Mouse (Mus musculus) bone marrow, adult 2 months (tissue): Measurements from ENCODE around the gene Slc1a4.

Experiments
- CTCF ChIP-seq: fragments of 200-500 bp; IDR thresholded peaks from 2 replicates; pipeline ENCODE4 v1.5.1; 2011; ENCODE audit warnings: low read length, control low read depth; ENCODE audit not compliant: control insufficient read depth, insufficient read depth
- POLR2A ChIP-seq: fragments of 200-500 bp; IDR thresholded peaks from 2 replicates; pipeline ENCODE4 v1.6.1; 2011; ENCODE audit warnings: low read depth, mild to moderate bottlenecking, control low read depth, low read length, borderline replicate concordance; ENCODE audit not compliant: control insufficient read depth

DNA sequence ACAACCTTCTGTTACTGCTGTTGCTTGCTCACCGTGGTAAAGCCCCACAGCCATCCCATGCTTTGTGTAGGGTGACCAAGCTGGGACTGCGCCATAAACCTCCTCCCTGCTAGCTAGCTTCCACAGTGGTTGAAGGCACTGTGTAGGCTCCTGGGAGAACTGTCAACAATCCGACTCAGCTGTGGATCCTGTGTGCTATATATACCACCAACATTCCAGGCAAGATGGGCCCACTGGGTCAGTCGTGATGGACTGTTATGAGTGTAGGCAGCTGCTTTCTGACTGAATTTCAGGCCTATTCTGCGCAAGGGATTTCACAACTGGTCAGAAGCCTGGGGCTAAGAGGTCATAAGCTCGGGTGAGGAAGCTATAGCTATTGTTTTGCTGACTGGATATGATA lies 32.6 kb downstream of the Slc1a4 start:
- TF ChIP-seq CTCF (no peak), POLR2A (no peak)
